ENCODE assay signal across 9 mouse cellular contexts in genomic region chr5:113716581-113717388, GRCm38 (mm10). TPM values are rescaled to one million over a fixed set of nuclear protein-coding genes. Genes with fewer than 3 reads are reported as not detected.
DNase-seq lines count a peak whose midpoint lies in the region; ATAC-seq lines count a peak whose summit lies in the region.
"Had no signal": no experiment of that assay in that cellular context is flagged by ENCODE, and none has a peak within 500 bp of the region (broad histone marks: within the 10 kb centered on the region; RNA-seq: fewer than 3 reads in every experiment).

No protein-coding gene starts in this region.

- ATAC-seq in frontal cortex, adult (ENCODE audit: low TSS enrichment) = peak; percentile 97
- peak; percentile 93 for ATAC-seq in neural tube, embryonic 14.5 days (ENCODE audit: low read depth)

- WGBS in neural tube, embryonic 14.5 days = 5% methylated on average over 11 of the region's 12 CpGs

- intact Hi-C loops in left cerebral cortex, postnatal 36 days (cut with DNase I) = loop anchor here (2.0 kb wide), 1 partner anchor 126 kb away; no protein-coding TSS in a partner anchor

- no peaks in the 10 kb centered on the region for H3K9me3 ChIP-seq in neural tube, embryonic 14.5 days (ENCODE audit: control insufficient read depth, low read length)

- H3K27ac ChIP-seq in neural tube, embryonic 14.5 days (ENCODE audit: low read depth, low read length) = peak overlapping the region; percentile 88

- 0 out of 2 replicates have a peak overlapping the region, but pooled peaks have one; percentile 2 for H3K9ac ChIP-seq in neural tube, embryonic 14.5 days (replicated peaks; ENCODE audit: low read depth, low read length)

- H3K4me3 ChIP-seq in neural tube, embryonic 14.5 days (ENCODE audit: low read depth, low read length) = no peak overlapping the region

- H3K4me2 ChIP-seq in neural tube, embryonic 14.5 days (ENCODE audit: low read depth, low read length) = peak overlapping the region; percentile 16; the same call in 1 of the 2 replicates

- H3K4me1 ChIP-seq in neural tube, embryonic 14.5 days (ENCODE audit: control insufficient read depth, insufficient read depth, low read length) = peaks cover 18% of the 10 kb centered on the region

- H3K36me3 ChIP-seq in neural tube, embryonic 14.5 days (ENCODE audit: control insufficient read depth, insufficient read depth, low read length) = no peaks in the 10 kb centered on the region

- no peaks in the 10 kb centered on the region for H3K27me3 ChIP-seq in neural tube, embryonic 14.5 days (ENCODE audit: control insufficient read depth, insufficient read depth, low read length)

- peak; percentile 42 to 64 for DNase-seq in left cerebral cortex, adult 18-20 months (ENCODE audit: low spot score in 2 of 2)
- no peak for DNase-seq in left cerebral cortex, adult 11 months (ENCODE audit: low spot score)
- peak; percentile 64 for DNase-seq in c-Kit-positive CD71-negative TER-119-negative erythroid progenitor cells, embryonic 14.5 days (ENCODE audit: low read depth)
- peak; percentile 60 to 64 for DNase-seq in left cerebral cortex, postnatal 36 days (ENCODE audit: low spot score in 2 of 2)
- no peak for DNase-seq in spleen, postnatal 36 days (ENCODE audit: low spot score in 2 of 2)
- no peak for DNase-seq in c-Kit-positive CD71-positive TER-119-positive erythroid progenitor cells, embryonic 14.5 days (ENCODE audit: low spot score)

RNA-seq across cellular contexts. Expression of gene 1700069L16Rik, which starts 7.8 kb away (rescaled TPM):
- not detected for total RNA-seq in left cerebral cortex, adult 18-20 months (2021)
- total RNA-seq in left cerebral cortex, postnatal 36 days (2021) = not detected
- polyA plus RNA-seq in neural tube, embryonic 14.5 days (2014; fragmentation: Nextera tagmentation; extraction: Ambion mirVana) = not detected in 2 replicates
- polyA plus RNA-seq: liver, embryonic 16.5 days had no signal

RNA-seq across cellular contexts. Expression of gene Ficd, which starts 18.8 kb away (rescaled TPM):
- total RNA-seq in left cerebral cortex, adult 18-20 months (2021) = 10 to 100 TPM; 11.8 to 13.2 TPM
- total RNA-seq in left cerebral cortex, postnatal 36 days (2021) = 10 to 100 TPM; 11.8 to 12.3 TPM
- 6.3 and 7.3 TPM in 2 replicates for polyA plus RNA-seq in neural tube, embryonic 14.5 days (2014; fragmentation: Nextera tagmentation; extraction: Ambion mirVana)

RNA-seq across cellular contexts. Expression of gene Sart3, which starts 55.5 kb away (rescaled TPM):
- 10 to 100 TPM; 46.8 to 51.8 TPM for total RNA-seq in left cerebral cortex, adult 18-20 months (2021)
- 10 to 100 TPM; 34.3 to 45.9 TPM for total RNA-seq in left cerebral cortex, postnatal 36 days (2021)
- 33.7 and 37.1 TPM in 2 replicates for polyA plus RNA-seq in neural tube, embryonic 14.5 days (2014; fragmentation: Nextera tagmentation; extraction: Ambion mirVana)

RNA-seq across cellular contexts. Expression of gene Iscu, which starts 55.8 kb away (rescaled TPM):
- 100 to 1,000 TPM; 128 to 130 TPM for total RNA-seq in left cerebral cortex, adult 18-20 months (2021)
- 100 to 1,000 TPM; 121 to 134 TPM for total RNA-seq in left cerebral cortex, postnatal 36 days (2021)
- polyA plus RNA-seq in neural tube, embryonic 14.5 days (2014; fragmentation: Nextera tagmentation; extraction: Ambion mirVana) = 79.5 and 91.3 TPM in 2 replicates

Comparison
In these comparisons a context has a peak if more than half of its experiments do, and no peak if none do; other contexts are left out.
1. DNase-seq: peak in left cerebral cortex, adult 18-20 months (2 of 2), c-Kit-positive CD71-negative TER-119-negative erythroid progenitor cells, embryonic 14.5 days (single experiment) and left cerebral cortex, postnatal 36 days (2 of 2); none in left cerebral cortex, adult 11 months (single experiment), spleen, postnatal 36 days (0 of 2) and c-Kit-positive CD71-positive TER-119-positive erythroid progenitor cells, embryonic 14.5 days (single experiment).